Mouse (Mus musculus) natural killer cell, adult 2 months (primary cell): ENCODE data around the gene Rufy2.

ENCODE experiments used
- DNase-seq, 2 experiments: peaks; one replicate each; pipeline ENCODE4 v3.0.0; 2022; ENCODE audit warnings: low spot score in 2 of 2

The Rufy2 gene

DNA sequence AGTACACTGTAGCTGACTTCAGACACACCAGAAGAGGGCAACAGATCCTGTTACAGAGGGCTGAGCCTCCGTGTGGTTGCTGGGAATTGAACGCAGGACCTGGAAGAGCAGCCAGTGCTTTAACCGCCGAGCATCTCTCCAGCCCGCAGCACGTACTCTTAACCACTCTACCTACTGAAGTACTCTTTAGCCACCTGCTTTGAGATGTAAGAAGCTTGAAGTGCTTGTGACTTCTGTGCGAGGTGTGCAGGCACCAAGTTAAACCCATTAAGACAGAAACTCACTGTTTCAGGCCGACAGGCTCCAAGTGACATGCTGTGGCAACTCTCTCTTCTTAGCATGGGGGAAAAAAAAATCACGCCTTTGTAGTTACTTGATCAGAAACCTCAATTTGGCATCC is 34.1 kb downstream of the Rufy2 start:
- DNase-seq = no peak

DNA sequence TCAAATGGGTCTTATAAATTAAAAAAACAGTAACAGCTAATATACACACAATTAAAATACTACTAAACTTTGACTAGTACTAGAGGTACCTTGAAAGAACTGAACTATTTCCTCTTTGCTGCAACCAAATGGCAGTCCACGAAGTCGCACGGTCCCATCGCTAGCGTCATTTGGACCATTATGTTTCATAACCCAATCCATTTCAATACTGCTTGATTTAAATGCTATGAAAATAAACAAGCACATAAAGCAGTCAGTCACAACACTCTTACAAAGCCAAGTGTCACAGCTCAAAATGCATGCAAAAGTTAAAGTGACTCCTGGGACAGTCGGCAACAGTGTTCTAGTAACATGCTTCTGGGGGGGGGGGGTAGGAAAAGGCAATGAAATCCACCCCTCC is 39.3 kb downstream of the Rufy2 start:
- no peak for DNase-seq

DNA sequence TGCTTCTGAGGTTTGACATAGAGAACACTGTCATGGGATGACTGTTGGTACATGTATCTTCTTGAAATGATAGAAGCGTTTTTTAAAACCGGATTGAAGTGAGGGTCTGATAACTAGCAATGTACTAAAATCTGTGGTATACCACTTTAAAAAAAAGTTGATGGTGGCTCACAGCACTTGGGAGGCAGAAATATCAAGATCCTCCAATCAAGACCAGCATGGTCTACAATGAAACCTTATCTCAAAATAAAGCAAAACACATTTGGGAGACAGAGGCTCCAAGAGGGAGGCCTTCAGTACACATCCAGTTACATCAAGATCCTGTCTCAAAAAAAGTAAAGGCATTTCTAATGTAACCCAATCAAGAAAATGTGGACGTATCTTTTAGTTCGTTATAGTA is 41.7 kb downstream of the Rufy2 start:
- DNase-seq = no peak

DNA sequence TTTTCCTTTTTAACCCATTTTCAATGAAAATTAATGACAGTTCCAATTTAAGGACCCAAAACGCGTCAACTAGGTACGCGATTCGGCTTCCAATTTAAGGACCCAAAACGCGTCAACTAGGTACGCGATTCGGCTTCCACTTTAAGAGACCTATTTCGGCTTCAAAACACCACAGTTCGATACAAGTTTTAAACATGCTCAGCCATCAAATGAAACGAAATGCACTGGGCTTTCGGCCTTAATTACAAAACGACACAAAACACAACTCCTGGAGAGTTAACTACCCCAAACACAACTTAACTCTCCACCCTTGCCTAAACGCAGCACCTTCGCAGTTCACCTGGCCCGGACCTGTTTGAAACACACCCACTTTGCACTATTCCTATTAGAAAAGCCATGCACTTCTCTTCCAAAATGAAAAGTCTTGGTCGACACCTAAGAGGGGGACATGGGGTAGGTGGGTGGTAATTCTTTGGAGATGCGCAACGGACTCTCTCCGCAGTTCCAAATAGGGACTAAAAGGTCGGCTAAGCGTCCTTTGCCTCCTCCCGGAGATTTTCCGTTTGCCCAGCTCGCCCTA is 42.6 kb downstream of the Rufy2 start:
- DNase-seq = peak in 1 of 2 experiments; percentile 7

- peak; percentile 60 to 61 for DNase-seq
Measured at GRCm38 (mm10) chr10:63023121-63023748, 43.2 kb downstream of the Rufy2 start.

GRCm38 (mm10) chr10:63023749-63024579 is 43.9 kb downstream of the Rufy2 start, which contains the start of the genes Hnrnph3 and Pbld2:
Gene Hnrnph3 (minus strand): TSS chr10:63024217.
Gene Pbld2 (plus strand): TSS chr10:63024315.
- DNase-seq = peak; percentile 98 to 99

GRCm38 (mm10) chr10:63024580-63024910 is 44.5 kb downstream of the Rufy2 start:
- DNase-seq = no peak

DNA sequence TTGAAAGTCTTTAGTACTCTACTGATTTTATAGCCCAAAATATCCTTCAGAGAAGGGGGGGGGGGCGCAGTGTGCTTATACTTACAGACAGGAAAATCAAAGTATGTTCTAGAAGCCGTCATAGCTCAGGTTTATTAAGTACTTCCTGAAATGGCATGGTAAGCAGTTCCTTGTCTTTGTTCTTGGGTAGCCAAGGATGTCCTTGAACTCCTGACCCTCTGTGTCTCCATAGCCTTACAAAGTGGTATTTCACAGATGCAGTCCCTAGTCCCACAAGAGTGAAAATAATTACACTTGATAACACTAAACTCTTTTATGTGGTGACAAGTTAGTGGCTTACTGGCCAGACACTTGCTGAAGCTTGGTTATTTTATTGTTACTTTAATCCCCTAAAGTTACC is 45.0 kb downstream of the Rufy2 start:
- DNase-seq = peak in 1 of 2 experiments; percentile 8

GRCm38 (mm10) chr10:63025491-63026011 is 45.5 kb downstream of the Rufy2 start:
- no peak for DNase-seq

- DNase-seq = no peak
Measured at GRCm38 (mm10) chr10:63026156-63026794, 46.3 kb downstream of the Rufy2 start.

DNA sequence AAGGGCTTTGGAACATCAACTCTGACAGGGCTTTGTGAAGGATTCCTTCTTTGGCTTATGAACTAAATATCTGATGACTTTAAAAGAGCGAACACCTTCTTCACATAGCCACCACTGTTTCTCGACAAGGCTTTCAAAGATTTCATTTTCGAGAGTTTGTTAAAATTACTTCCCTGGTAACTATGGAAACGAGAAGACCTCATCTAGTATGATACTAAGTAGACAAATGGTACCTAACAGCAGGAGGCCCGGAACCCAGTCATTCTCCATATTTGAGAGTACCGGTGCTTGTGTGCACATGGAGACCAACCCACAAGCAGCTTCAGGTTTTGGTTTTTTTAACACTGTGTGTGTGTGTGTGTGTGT is 46.8 kb downstream of the Rufy2 start:
- DNase-seq = no peak

DNA sequence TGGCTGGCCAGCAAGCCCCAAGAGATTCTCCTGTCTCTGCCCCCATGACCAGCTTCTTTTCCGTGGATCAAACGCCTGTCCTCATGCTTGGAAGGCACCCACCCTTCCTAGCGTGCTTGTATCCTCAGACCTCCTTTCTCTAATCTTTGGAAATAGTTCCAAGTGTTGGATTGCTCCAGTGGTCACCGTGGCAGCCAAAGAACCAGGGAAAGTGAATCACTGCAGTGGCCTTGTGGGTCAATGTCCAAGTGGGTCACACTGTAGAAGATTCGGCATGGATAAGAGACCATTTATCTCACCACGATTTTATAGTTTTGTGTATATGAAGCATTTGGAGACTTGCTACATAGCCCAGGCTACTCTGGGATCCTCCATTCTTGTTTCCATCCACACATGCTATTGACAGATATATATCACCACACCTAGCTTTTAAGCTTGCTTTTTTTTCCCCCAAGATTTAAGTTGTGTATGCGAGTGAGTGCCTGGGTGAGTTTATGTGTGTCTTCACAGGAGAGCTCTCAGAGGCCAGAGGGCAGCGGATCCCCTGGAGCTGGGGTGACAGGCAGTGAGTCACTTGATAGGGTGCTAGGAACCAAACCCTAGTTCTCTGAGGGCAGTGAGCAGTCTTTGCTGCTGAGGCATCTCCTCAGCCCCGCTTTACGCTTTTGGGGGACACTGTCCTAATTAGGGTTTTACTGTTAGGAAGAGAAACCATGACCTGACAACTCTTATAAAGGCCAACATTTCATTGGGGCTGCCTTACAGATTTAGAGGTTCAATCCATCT is 47.5 kb downstream of the Rufy2 start:
- no peak for DNase-seq

GRCm38 (mm10) chr10:63028396-63028795 is 48.4 kb downstream of the Rufy2 start:
- no peak for DNase-seq

DNA sequence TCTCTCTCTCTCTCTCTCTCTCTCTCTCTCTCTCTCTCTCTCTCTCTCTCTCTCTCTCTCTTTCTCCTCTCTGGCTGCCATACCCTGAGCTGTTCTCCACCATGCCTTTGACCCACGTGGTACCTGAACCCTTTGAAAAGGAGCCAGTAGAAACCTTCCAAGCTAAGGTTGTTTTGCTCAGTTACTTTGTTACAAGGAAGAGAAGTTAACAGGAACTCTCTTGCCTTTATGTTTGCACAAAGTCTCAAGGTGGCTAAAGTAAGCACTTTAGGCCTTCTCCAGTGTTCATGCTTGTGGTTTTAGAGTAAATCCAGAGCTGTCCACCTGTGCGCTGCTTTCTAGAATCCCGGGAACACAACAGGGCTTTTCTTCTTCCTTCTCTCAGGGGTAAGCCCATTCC is 52.2 kb downstream of the Rufy2 start:
- no peak for DNase-seq

DNA sequence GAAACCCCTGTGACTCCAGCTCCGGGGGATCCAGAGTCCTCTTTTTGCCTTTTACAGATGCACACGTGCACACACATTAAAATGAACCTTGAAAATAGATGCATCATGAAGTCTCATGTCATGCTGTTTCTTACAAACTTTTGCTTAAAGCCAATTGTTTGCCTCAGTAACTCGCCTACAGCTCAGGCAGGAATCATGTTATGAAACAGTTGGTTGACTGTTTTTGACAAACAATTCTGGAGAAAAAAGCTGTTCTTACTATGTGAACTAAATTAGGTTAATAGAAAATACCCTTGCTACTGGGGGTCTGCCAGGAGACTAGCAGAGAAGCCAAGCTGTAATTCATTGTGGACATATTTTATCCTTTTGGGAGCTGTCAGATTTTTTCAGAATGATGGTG is 52.9 kb downstream of the Rufy2 start:
- no peak for DNase-seq

- no peak for DNase-seq
Measured at GRCm38 (mm10) chr10:63038571-63039320, 58.7 kb downstream of the Rufy2 start.

DNA sequence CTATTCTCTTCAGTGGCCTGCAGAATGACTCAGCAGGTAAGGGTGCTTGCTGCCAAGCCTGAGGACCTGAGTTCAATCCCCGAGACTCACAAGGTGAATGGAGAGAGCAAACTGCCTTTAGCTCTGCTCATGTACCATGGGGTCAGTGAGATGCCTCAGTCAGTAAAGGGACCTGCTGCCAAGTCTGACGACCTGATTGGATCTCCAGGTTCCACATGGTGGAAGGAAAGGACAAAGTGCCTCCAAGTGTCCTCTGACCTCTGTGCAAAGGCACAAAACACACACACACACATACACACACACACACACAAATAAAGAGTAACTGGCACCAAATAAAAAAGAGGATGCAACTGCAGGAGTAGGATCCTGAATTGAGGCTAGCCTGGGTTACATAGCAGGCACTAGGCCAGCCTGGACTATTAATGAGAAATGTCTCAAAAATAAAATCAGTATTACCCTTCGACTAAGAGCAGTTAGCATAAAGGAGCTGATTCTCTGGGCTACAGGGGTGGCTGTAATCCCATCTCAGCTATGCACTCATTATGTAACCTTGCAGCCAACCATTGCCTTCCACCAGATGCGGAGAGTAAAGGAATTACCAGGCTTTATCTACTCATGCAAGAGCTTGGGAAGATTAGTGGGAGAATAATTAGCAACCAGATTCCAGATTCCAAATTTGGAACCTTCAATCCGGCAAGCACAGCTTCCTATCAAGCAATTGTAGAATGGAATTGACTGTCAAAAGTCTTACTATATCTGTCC is 60.0 kb downstream of the Rufy2 start:
- DNase-seq = no peak

DNA sequence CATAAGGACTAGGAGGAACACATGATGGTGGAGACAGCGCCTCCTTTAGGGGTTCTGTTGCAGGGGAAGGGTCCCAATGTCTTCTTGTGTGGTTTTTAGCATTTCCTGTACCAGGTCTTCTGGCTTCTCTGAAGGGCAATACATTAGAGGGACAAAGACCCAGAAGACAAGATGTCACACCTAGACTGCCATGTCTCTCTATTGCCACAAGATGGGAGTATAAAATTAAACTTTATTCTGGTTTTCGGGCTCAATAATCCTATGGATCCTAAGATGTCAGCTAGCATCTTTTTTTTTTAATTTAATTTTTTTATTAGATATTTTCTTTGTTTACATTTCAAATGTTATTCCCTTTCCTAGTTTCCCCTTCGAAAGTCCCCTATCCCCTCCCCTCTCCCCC is 63.1 kb downstream of the Rufy2 start:
- DNase-seq = no peak

DNA sequence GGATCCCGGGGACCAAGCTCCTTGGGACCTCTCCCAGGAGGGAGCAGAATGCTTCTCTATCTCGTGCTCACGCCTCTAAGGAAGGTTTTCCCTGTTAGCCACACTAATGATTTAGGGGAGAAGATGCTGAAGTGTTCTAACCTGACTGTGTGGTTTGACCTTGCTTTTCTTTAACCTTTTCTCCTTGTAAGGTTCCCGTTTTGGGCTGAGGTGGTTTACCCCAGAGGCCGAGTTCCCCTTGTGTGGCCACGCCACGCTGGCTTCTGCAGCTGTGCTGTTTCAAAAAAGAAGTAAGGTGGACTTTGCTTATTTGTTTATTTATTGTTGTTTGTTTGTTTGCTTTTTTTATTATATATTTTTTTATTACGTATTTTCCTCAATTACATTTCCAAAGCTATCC is 67.7 kb downstream of the Rufy2 start:
- DNase-seq = no peak

DNA sequence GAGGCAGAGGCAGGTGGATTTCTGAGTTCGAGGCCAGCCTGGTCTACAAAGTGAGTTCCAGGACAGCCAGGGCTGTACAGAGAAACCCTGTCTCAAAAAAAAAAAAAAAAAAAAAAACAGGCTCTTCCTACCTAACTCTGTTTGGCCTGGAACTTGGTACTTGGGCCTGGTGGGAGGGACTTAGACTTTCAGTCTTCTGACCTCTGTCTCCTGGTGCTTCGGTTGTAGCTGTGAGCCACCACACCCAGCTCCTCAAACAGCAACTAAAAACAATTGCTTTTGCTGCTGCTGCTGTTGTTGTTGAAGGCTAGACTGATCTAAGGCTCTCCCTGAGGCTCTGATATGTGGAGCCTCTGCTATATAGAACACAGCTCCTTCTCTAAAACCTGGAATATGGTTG is 69.1 kb downstream of the Rufy2 start:
- DNase-seq = no peak
